Mouse (Mus musculus): ENCODE measurements around the gene Gna12.

- TF ChIP-seq POLR2A (IDR thresholded peaks at IDR 0.05; ENCODE audit: extremely low read depth, insufficient read depth, low read length) (no peak), CTCF (IDR thresholded peaks at IDR 0.05; ENCODE audit: low read depth, low read length) (no peak)
Measured at GRCm38 (mm10) chr5:140816950-140817568, 13.2 kb downstream of the Gna12 start.

Data from liver, adult 2 months (tissue).